Mouse (Mus musculus): ENCODE data around the gene Cflar.
"Not testable (repeated sequence)": the region's sequence is repeated elsewhere in the genome, so short reads cannot be mapped to it uniquely, and the experiment has no call there.

The Cflar gene

DNA sequence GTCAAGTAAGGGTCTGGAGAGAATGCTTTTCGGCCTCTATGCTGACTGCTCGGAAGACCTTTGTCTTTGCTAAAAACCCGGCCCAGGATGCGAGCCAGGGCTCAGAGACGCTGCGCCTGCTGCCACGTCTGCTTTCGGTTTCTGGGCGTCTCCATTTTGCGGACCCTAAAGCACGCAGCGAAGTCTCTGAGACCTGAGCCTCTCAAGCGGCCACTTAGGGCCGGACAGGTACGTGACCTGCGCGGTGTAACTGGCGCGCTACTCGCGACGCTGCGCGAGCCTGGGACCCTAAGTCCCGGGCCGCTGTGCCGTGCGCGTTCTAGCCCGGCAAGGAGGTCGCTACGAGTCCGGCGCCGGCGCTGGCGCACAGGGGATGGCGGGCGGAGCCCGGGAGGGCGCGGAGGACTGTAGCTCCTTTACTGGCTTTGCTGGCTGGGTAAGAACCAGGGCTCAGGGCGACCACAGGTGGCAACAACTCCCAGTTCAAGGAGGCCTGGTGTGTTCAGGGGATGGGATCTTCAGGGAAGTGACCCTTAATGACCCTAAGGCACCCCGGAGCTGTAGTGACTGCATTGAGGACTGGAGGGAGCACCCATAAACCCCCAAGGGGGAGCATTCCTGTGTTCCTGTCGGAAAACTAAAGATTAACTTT, at the start of gene Cflar:
Gene Cflar (plus strand): TSS at position 144 of the 652 bp plus-strand sequence.
- DNase-seq = peak; percentile 54

DNA sequence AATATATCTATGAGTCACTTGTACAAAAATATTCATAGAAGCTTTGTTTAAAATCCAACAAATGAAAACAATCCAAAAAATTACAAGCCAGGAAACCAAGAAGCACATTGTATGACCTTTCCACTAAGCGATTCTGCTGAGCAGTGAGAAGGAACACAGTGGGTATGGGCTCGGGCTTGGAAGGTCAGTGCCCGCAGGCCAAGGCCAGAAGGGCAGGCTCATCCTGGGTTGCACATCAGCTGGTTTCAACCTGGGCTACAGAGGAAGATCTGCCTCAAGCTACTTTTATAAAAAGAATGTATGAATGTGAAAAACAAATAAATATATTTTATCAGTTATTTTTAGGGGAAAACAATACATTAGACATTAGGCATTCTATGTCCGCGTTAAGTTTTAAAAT, 48.6 kb upstream of the Cflar start:
- not testable (repeated sequence) for DNase-seq

- DNase-seq = not testable (repeated sequence)
These were observed 47.9 kb upstream of the Cflar start for GRCm38 (mm10) chr1:58663365-58663764.

GRCm38 (mm10) chr1:58668191-58668590, 43.1 kb upstream of the Cflar start:
- DNase-seq = no peak

- not testable (repeated sequence) for DNase-seq
These were observed 41.7 kb upstream of the Cflar start for GRCm38 (mm10) chr1:58669635-58670034.

GRCm38 (mm10) chr1:58672116-58672515, 39.2 kb upstream of the Cflar start:
- no peak for DNase-seq

- DNase-seq = no peak
These were observed 36.3 kb upstream of the Cflar start for GRCm38 (mm10) chr1:58675011-58675410.

- peak; percentile 6 for DNase-seq
These were observed 33.7 kb upstream of the Cflar start for GRCm38 (mm10) chr1:58677575-58677974.

GRCm38 (mm10) chr1:58678412-58678811, 32.9 kb upstream of the Cflar start:
- DNase-seq = not testable (repeated sequence)

DNA sequence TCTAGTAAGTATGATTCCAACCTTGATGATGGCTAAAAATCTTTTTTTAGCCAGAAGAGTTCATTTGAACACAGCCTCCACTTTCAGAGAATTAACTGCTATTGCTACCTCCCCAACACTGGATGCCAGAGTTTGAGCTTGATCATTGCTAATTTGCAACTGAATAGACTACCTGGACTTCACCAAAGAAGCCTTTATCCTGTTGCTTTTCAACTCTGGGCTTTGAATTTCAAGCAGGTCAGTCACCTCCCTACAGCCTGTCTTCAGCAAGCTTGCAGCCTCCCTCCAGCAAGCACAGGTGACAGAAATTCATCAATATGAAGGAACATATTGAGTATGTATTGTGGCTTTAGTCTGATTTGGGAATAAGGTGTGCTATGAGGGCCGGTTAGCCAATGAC, 21.9 kb upstream of the Cflar start:
- DNase-seq = no peak

DNA sequence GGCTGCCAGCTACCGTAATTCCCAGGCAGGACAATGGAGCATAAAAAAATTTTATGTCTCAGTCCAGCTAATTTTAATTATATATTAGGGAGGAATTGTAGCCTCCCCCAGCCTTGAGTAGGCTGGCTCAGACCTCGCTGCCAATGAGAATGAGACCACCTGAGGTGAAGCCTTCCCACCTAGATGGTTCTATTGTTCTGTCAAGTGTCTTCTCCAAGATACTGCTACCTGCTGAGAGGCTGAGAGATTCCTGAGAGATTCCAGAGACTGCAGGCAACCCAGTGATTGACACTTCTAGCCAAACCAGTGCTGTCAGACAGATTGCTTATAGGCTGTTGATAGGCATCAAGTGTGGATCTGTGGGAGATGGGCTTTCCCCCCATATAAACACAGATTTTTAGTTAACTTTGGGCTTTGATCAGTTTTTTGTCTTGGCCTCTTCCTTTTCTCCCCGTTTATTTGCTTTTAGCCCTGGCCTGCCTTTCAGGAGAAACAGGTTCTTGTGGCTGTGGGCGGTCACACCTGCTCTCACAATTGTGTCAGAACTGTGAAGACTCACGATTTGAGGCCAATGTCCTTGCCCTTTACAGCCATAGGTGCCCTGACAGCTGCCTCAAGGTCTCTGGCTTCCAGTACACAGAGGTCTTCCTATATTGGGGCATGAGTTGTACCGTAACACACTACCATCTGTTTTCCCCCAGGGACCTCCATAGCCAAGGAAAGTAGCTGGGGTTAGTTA, 21.1 kb upstream of the Cflar start:
- DNase-seq = no peak

DNA sequence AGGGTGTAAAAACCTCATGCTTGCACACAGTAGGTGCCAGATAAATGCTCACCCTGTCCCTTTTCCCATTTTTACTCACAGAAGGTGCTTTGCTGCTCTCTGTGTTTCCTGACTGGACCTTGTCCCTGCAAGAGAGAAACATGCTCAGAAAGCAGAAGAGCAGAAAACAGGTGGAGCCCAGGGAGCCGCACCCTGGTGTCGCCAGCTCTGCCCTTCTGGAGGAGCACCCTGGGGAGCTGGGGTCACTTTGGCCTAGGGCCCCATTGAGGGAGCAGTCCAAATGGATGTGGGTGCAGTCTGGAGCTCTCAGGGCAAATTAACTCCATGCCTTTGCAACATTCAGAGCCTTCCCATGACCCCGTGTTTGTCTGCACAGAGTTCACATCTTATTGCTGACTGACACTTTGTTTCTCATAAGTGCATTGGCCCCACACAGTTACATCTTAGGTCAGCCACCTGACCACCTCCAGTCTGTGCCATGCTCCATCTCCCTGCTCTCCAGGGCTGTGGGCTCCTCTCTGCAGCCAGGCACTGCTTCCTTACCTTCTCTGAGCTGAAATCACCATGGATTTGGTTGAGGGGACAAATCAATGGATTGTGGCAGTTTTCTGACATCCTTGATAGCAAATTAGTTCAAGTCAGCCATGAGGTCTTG, 20.3 kb upstream of the Cflar start:
- not testable (repeated sequence) for DNase-seq

GRCm38 (mm10) chr1:58691718-58692117, 19.6 kb upstream of the Cflar start:
- DNase-seq = not testable (repeated sequence)

GRCm38 (mm10) chr1:58693696-58694095, 17.6 kb upstream of the Cflar start:
- DNase-seq = no peak

DNA sequence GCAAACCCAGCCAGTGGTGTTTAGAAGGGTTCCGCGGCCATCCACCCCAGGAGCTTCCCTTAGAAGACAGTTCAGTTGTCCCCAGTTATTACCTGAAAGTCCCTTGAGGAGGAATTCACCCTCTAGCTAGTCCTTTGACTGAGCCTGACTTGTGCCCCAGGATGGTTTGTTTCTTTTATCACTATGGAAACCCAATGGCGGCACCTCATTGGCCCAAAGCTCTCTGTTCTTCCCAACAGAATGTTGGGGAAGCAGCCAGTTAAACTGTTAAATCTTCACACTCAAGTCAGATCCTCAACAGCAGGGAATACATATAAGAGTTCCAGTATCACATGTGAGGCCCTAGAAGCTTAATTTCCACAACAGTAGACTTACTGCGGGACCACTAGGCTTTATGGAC, 15.5 kb upstream of the Cflar start, which contains the start of gene Als2cr12:
Gene Als2cr12 (minus strand): TSS at position 180 of the 400 bp plus-strand sequence.
- not testable (repeated sequence) for DNase-seq

DNA sequence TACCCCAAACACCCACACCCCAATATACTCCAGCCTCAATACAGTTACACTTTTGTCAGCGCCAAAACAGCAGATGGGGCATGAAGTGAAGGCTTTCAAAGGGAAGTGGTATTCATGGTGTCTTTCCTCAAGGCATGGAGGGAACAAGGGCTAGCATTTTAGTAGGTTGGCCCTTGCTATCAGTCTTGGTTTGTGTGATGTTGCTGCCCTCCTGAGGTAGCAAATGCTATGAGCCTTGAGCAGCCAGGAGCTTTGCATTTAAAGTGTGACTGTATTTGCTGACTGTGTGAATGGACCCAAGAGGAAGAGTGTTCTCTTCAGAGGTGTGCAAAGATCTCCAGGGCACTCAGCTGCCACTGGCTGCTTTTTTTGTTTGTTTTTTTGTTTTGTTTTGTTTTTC, 13.7 kb upstream of the Cflar start:
- not testable (repeated sequence) for DNase-seq

- DNase-seq = no peak
These were observed 12.5 kb upstream of the Cflar start for GRCm38 (mm10) chr1:58698781-58699180.

DNA sequence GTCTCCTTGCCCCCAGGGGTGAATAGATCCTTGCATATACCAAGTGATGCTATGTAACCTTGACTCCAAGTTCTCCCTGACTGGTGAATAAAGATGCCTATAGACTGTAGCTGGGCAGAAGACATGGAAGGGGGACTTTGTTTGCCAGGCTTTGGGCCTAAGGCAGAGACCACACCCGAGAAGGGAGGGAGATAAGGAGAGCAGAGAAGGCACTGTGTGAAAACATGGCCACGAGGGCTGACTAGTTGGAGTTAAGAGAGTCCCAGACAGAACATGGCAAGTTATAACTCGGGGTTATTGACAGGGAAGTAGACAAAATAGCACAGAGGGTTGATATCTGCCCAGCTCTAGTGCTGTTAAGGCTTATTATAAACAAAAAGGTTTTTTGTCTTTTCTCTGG, 11.3 kb upstream of the Cflar start:
- DNase-seq = no peak

DNA sequence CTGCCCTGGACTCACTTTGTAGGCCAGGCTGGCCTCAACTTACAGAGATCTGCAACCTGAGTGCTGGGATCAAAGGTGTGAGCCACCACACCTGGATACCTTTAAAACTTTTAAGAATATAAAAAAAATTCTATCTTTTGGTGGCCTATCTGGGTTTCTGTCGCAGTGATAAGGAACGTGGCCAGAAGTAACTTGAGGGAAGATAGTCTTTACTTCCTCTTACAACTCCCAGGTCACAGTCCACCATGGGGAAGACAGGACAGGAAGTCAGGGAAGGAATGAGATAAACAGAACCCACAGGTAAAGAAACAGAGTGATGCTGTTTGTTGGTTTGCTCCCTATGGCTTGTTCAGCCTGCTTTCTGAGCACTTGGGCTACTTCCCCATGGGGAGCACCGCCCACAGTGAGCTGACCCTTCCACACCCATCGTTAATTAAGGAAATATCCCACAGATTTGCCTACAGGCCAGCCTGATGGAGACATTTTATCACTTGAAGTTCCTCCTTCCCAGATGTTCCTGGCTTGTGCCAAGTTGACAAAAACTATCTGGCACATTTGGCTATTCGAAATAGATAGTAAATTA, 10.6 kb upstream of the Cflar start:
- not testable (repeated sequence) for DNase-seq

GRCm38 (mm10) chr1:58710043-58710442, 1.3 kb upstream of the Cflar start:
- DNase-seq = not testable (repeated sequence)

DNA sequence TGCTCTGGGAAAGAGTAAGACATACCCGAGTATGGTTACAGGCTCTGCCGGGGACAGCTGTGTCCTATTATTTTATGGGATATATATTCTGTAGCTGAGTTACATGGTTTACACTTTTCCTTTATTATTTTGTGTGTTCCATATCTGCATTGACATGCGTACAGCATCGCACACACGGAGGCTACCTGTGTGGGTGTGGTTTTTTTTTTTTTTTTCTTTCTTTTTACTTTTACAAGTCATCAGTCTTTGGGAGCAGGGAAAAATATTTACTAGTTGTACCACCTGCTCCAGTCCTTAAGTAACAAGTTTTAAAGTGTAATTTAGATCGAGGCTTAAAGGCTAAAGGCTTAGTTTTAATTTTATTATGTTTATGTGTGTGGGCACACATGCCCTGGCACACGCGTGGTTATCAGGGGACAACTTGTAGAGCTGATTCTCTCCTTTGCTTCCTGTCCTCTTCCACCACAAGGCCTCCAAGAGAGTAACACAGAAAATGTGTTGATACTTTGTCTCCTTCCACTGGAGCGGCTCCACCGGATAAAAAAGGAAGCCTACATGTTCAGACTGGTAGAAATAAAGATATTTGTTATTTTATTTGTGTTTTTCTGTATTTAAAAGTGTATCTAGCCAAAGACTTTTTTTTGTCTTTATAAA, 470 bp upstream of the Cflar start:
- DNase-seq = no peak

Data from cerebellum, adult 11 months (tissue).